Mouse (Mus musculus): ENCODE results near the gene Cdk10.
A peak's percentile ranks its signal among the peaks of the same experiment; 100 is the strongest.
"Not testable (repeated sequence)": the region's sequence is repeated elsewhere in the genome, so short reads cannot be mapped to it uniquely, and the experiment has no call there.

The Cdk10 gene

GRCm38 (mm10) chr8:123224278-123225266 is at the start of gene Cdk10:
Gene Cdk10 (plus strand): TSS chr8:123224842.
- DNase-seq = peak; percentile 89

- DNase-seq = no peak
Observed at GRCm38 (mm10) chr8:123181391-123181790, 43.3 kb upstream of the Cdk10 start.

- no peak for DNase-seq
Observed at GRCm38 (mm10) chr8:123185566-123186409, 38.9 kb upstream of the Cdk10 start, which contains the start of gene Dpep1. Gene Dpep1 (plus strand): TSS chr8:123186242.

DNA sequence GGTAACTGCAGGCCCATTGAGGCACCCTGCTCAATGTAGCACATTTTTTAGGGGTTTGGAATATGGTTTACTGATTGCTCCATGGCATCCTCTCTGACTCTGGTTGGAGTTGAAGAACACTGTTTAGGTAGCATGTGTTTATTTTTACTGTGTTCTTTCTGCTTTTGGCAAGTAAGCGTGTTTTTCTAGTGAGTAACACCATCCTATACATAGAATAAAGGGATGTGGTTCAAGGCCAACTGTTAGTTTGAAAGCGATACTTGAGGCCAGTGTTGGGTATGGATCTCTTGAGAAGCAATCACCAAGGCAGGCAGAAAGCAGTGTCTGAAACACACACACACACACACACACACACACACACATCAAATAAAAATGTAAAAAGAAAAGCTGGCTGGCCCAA is 36.6 kb upstream of the Cdk10 start:
- no peak for DNase-seq

GRCm38 (mm10) chr8:123188841-123189240 is 35.8 kb upstream of the Cdk10 start:
- no peak for DNase-seq

DNA sequence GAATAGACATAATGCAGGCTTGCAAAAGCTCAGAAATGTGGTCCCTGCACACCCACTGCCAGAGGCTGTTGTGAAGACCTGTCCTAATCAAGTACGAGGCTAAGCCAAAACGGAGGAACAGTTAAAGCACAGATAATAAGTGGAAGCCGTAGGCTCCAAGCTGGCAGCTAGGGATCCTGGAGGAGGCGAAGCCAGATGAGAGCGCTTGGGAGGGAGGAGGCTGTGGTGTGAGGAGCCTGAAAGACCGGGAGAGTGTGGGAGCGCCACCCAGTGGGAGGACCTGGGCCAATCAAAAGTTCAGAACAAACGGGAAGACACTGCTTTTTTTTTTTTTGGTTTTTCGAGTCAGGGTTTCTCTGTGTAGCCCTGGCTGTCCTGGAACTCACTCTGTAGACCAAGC is 34.0 kb upstream of the Cdk10 start:
- peak; percentile 35 for DNase-seq

DNA sequence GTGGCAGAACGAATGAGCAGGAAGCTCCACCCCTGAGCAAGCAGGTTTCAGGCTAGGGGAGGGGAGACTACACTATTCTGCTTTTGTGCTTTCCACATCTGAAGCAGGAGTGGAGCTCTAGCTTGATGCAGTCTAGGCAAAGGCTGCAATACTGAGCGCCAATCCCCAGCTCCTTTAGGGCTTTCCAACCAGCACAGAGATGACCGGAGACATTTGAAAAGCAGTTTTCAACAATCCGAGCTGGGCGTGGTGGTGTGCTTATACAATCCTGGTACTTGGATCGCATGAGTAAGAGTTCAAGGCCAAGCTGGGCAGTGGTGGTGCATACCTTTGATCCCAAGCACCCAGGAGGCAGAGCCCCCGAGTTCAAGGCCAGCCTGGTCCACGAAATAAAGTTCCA is 32.7 kb upstream of the Cdk10 start:
- DNase-seq = no peak

DNA sequence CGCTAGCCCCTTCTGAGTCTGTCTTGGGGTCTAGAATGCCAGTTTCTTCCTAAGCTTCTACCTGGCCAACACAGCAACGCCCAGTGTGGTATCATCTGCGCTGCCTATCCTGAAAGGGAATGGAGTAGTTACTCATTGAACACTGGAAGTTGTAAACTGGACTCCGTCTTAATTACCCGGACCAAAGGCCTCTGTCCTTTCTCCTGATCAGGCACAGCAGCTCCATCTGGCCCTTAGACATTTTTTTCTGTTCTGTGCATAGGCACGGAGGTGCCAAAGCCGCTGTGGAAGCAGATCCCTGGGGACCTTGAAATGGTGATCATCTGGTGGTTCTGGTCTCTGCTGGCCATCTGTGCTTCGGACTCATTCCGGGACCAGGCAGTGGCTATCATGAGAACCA is 30.9 kb upstream of the Cdk10 start:
- no peak for DNase-seq

DNA sequence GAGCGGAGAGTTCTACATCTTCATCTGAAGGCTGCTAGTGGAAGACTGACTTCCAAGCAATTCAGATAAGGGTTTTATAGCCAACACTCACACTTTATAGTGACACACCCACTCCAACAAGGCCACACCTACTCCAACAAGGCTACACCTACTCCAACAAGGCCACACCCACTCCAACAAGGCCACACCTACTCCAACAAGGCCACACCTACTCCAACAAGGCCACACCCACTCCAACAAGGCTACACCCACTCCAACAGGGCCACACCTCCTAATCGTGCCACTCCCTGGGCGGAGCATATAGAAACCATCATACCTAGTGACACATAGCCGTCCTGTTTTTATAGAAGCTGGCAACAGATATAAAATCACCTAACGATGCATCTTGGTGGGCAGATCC is 27.6 kb upstream of the Cdk10 start:
- not testable (repeated sequence) for DNase-seq

DNA sequence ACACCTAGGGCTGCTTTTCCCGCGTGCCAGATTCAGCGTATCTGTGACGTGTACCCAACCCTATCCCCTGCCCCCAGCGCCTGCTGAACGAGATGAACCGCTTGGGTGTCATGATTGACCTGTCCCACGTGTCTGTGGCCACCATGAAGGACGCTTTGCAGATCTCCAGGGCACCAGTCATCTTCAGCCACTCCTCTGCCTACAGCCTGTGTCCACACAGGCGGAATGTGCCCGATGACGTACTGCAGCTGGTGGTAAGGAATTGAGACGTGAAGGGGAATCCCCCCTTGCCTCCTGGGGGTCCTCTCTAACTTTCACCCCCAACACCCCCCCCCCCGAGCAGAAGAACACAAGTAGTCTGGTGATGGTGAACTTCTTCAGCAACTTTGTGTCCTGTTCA is 24.8 kb upstream of the Cdk10 start:
- no peak for DNase-seq

DNA sequence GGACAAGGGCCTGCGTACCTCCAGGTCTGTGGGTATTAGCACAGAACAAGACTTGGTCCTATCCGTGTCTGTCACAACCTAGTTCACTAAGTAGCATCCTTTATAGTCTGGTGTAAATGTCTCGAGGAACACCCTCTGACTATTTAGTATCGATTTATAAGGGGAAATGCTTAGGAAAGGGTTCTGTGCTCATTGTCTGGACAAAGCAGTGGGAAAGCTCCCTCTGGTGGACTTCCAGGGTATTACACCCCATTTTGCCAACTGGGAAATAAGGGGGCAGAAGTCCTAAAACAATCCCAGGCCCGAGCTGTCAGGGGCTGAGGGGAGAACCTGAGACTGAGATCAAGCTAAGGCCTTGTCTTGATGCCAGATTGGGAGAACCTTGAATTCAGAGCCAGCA is 22.4 kb upstream of the Cdk10 start:
- DNase-seq = peak; percentile 56

DNA sequence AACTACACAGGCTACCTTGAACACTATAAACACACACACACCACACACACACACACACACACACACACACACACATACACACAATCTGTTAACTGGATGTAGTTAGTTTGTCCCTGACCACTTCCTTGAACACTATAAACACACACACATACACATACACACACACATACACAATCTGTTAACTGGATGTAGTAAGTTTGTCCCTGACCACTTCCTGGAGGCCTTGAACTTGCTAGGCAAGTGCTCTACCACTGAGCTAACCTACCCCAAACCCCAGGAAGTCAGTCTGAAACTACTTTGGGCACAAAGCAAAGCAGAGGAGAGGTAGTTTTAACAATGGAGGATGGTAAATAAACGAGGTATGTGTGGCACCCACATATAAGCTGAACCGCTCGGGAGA is 21.1 kb upstream of the Cdk10 start:
- no peak for DNase-seq

- DNase-seq = no peak
Observed at GRCm38 (mm10) chr8:123211876-123212275, 12.8 kb upstream of the Cdk10 start.

GRCm38 (mm10) chr8:123212321-123213117 is 12.1 kb upstream of the Cdk10 start, which contains the start of the genes Chmp1a and Spata33:
Gene Chmp1a (minus strand): TSS chr8:123212763.
Gene Spata33 (plus strand): TSS chr8:123212832.
- peak; percentile 85 for DNase-seq

- no peak for DNase-seq
Observed at GRCm38 (mm10) chr8:123213118-123213772, 11.4 kb upstream of the Cdk10 start.

- no peak for DNase-seq
Observed at GRCm38 (mm10) chr8:123215430-123215829, 9.2 kb upstream of the Cdk10 start.

DNA sequence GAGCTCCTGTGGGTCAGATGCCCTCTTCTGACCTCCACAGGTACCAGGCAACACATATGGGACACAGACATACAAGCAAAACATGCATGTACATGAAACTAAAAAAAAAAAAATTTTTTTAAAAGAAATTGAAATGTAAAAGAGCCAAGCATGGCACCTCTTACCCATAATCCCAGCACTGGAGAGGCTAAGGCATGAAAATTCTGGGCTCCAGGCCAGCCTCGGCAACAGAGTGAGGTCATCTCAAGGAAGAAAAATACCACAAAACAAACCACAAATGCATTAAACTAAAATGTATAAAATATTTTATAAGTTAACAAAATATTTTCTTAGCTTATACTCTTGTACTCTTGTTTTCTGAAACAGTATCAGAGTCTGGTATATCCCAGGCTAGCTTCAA is 3.7 kb upstream of the Cdk10 start:
- no peak for DNase-seq

- no peak for DNase-seq
Observed at GRCm38 (mm10) chr8:123228416-123228815, 3.8 kb downstream of the Cdk10 start.

- DNase-seq = not testable (repeated sequence)
Observed at GRCm38 (mm10) chr8:123230326-123230725, 5.7 kb downstream of the Cdk10 start.

GRCm38 (mm10) chr8:123231742-123232141 is 7.1 kb downstream of the Cdk10 start:
- no peak for DNase-seq

- DNase-seq = no peak
Observed at GRCm38 (mm10) chr8:123232553-123232952, 7.9 kb downstream of the Cdk10 start.

GRCm38 (mm10) chr8:123233300-123233699 is 8.7 kb downstream of the Cdk10 start:
- DNase-seq = no peak
